Mouse (Mus musculus) neutrophil, adult 5-6 weeks (primary cell): ENCODE data around the gene Slc10a1. TPM values are rescaled to one million over a fixed set of nuclear protein-coding genes. Genes with fewer than 3 reads are reported as not detected.
"Not testable (repeated sequence)": the region's sequence is repeated elsewhere in the genome, so short reads cannot be mapped to it uniquely, and the experiment has no call there.

ENCODE experiments used
- ATAC-seq: fragments of 151-379, 151-347 bp; 2 replicates; pipeline ENCODE4 v1.8.0; 2017; ENCODE audit warnings: mild to moderate bottlenecking, moderate TSS enrichment; ENCODE audit not compliant: insufficient number of reproducible peaks, poor library complexity, low FRiP score, severe bottlenecking; ENCODE audit errors: extremely low read depth
- total RNA-seq: library from RNA; stranded (forward); fragments of 200-1000 nt; gene quantifications from 2 replicates; pipeline ENCODE4 v1.2.3, GENCODE M21; 2017

Gene Slc10a1
- total RNA-seq, 1 experiment from 2014 or later = 0.47 TPM

GRCm38 (mm10) chr12:80971756-80972155, 3.3 kb upstream of the Slc10a1 start:
- no peak for ATAC-seq

- no peak for ATAC-seq
These were observed 1.7 kb upstream of the Slc10a1 start for GRCm38 (mm10) chr12:80970181-80970705.

GRCm38 (mm10) chr12:80967918-80968317, 587 bp downstream of the Slc10a1 start:
- ATAC-seq = no peak

GRCm38 (mm10) chr12:80966059-80966838, 2.3 kb downstream of the Slc10a1 start:
- no peak for ATAC-seq

- ATAC-seq = no peak
These were observed 5.9 kb downstream of the Slc10a1 start for GRCm38 (mm10) chr12:80962566-80962965.

- no peak for ATAC-seq
These were observed 10.5 kb downstream of the Slc10a1 start for GRCm38 (mm10) chr12:80957961-80958360.

GRCm38 (mm10) chr12:80956039-80956438, 12.5 kb downstream of the Slc10a1 start:
- no peak for ATAC-seq

GRCm38 (mm10) chr12:80952526-80952925, 16.0 kb downstream of the Slc10a1 start:
- no peak for ATAC-seq

- ATAC-seq = no peak
These were observed 16.8 kb downstream of the Slc10a1 start for GRCm38 (mm10) chr12:80951640-80952219.

GRCm38 (mm10) chr12:80949603-80950002, 18.9 kb downstream of the Slc10a1 start:
- ATAC-seq = not testable (repeated sequence)

- no peak for ATAC-seq
These were observed 20.3 kb downstream of the Slc10a1 start for GRCm38 (mm10) chr12:80948202-80948601.

- ATAC-seq = peak; percentile 73
These were observed 22.5 kb downstream of the Slc10a1 start for GRCm38 (mm10) chr12:80945996-80946355.

GRCm38 (mm10) chr12:80945334-80945995, 23.0 kb downstream of the Slc10a1 start, which contains the start of gene Srsf5:
Srsf5 (plus strand) TSS chr12:80945504.
- ATAC-seq = peak; percentile 86

GRCm38 (mm10) chr12:80944963-80945333, 23.6 kb downstream of the Slc10a1 start:
- ATAC-seq = not testable (repeated sequence)

- no peak for ATAC-seq
These were observed 24.3 kb downstream of the Slc10a1 start for GRCm38 (mm10) chr12:80944204-80944603.

- ATAC-seq = no peak
These were observed 25.1 kb downstream of the Slc10a1 start for GRCm38 (mm10) chr12:80943395-80943794.

- no peak for ATAC-seq
These were observed 26.6 kb downstream of the Slc10a1 start for GRCm38 (mm10) chr12:80941886-80942285.

GRCm38 (mm10) chr12:80939165-80939564, 29.3 kb downstream of the Slc10a1 start:
- ATAC-seq = peak; percentile 38

- ATAC-seq = peak; percentile 78
These were observed 29.9 kb downstream of the Slc10a1 start for GRCm38 (mm10) chr12:80938642-80939041.
